Mouse (Mus musculus): ENCODE data around the gene Sap30bp. TPM values are rescaled to one million over a fixed set of nuclear protein-coding genes. Genes with fewer than 3 reads are reported as not detected.

The Sap30bp gene
- total RNA-seq, 2 experiments from 2014 or later = 25.1 to 25.7 TPM

DNA sequence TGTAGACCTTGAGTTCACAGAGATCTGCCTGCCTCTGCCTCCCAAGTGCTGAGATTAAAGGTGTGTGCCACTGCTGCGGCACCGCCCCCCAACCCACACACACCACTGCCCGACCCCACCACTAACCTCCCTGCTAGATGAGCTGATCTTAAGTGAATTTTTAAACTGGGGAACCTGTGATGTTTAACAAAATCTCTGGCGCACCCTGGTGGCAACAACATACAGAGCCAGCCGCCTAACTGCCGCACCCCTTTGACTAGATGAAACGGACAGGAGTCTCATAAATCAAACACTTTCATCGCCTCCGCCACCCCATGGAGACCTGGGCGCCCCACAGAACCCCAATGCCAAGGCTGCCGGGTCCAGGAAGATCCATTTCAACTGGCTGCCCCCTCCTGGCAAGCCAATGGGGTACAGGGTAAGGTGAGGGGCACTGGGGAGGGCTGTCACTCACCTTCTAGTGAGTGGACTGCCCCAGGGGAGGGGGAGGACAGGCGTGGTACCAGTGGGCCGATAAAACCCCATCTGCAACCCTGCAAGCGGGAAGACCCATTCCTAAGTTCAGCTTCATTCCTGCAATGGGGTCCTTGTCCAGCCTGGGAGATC lies 66.6 kb downstream of the Sap30bp start:
- peak in 1 of 2 experiments; percentile 76 for DNase-seq (ENCODE audit: low spot score in 2 of 2)

- no peak for DNase-seq (ENCODE audit: low spot score in 2 of 2)
Observed at GRCm38 (mm10) chr11:116000607-116001006, 67.5 kb downstream of the Sap30bp start.

DNA sequence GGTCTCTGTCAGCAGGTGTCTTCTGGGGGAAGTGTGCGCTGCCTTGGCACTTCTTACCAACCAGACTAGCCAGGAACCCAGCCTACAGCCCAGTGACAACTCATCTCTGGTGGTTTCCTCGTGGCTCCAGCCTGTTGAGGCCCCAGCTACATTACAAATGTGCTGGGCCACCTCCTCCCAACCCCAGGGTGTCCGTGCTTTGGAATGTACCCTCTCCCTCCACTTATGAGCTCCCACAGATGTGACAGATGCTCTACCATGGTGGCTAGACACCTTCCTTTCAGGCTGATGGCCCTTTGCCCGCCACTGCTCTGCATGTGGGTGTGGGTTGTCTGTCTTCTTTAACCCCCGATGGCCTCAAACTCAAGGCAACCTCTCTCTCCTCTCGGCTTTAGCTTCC lies 68.6 kb downstream of the Sap30bp start:
- no peak for DNase-seq (ENCODE audit: low spot score in 2 of 2)

- no peak for DNase-seq (ENCODE audit: low spot score in 2 of 2)
Observed at GRCm38 (mm10) chr11:116002894-116003293, 69.8 kb downstream of the Sap30bp start.

- DNase-seq (ENCODE audit: low spot score in 2 of 2) = no peak
Observed at GRCm38 (mm10) chr11:116004186-116004823, 71.2 kb downstream of the Sap30bp start.

DNA sequence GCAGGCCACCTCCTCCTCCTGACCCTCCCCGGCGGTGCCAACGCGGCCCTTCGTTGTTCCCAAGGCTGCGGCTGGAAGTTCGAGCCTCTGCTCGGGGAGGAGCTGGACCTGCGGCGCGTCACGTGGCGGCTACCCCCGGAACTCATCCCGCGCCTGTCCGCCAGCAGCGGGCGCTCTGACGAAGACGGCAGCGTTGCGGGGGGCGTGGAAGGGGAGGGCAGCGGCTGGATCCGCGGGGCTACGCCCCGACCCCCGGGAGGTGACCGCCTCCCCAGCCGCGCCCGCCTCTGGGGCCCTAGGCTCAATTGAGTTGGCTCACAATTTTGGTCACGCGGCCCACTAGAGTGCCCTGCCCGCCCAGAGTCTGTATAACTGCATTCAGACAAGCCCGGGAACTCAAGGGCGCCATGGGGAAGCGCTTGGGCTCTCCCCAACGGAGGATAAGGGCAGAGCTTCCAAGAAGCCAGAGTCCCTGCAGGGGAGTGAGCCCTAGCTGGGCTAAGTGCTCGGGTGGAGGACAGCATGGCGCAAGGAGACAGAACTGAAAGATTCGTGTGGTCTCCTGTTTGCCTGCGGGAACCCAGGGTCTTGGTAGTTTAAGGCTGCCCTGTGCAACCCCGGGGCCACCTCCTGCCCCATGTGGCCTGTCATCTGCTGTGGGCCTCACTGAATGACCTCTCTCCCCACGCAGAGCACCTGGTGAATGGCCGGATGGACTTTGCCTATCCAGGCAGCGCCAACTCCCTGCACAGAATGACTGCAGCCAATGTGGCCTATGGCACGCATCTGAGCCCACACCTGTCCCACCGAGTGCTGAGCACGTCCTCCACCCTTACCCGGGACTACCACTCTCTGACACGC lies 72.0 kb downstream of the Sap30bp start:
- DNase-seq (ENCODE audit: low spot score in 2 of 2) = peak; percentile 80 to 86

GRCm38 (mm10) chr11:116005701-116006419 lies 72.8 kb downstream of the Sap30bp start:
- DNase-seq (ENCODE audit: low spot score in 2 of 2) = no peak

GRCm38 (mm10) chr11:116007095-116007850 lies 74.2 kb downstream of the Sap30bp start:
- no peak for DNase-seq (ENCODE audit: low spot score in 2 of 2)

DNA sequence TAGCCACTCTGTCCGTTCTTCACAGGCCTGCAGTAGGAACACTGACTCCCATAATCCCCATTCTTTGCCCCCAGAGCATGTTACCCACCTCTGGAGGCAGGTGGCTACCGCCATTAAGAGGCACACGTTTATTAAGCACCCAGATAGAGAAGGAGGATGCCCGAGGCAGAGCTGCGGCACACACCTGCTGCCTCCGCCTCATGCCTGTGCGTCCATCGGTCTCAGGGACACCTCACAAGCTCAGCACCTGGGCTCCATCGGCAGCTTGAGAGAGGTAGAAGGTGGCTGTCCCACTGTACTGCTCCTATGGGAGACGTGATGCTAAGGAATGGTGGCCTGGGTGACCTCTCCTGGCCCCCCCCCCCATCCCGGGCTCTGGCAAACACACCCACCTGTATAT lies 75.3 kb downstream of the Sap30bp start:
- DNase-seq (ENCODE audit: low spot score in 2 of 2) = no peak

- no peak for DNase-seq (ENCODE audit: low spot score in 2 of 2)
Observed at GRCm38 (mm10) chr11:116008832-116009375, 75.8 kb downstream of the Sap30bp start.

DNA sequence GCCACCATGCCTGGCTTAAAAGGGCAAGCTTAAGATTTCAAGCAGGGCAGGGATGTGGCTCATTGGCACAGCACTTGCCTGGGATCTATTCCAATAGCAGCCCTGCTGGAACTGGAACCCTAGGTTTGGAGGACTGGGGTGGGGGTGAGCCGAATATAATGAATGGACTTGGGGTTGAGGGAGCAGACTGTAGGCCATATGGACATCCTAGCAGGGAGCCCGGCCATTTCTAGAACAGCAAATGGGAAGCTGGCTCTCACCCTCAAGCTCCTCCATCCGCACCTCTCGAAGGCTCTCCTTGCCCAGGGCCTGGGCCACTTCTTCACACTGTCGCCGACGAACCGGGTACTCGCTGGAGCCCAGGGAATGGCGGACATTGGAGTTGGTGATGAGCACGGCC lies 76.6 kb downstream of the Sap30bp start:
- no peak for DNase-seq (ENCODE audit: low spot score in 2 of 2)

DNA sequence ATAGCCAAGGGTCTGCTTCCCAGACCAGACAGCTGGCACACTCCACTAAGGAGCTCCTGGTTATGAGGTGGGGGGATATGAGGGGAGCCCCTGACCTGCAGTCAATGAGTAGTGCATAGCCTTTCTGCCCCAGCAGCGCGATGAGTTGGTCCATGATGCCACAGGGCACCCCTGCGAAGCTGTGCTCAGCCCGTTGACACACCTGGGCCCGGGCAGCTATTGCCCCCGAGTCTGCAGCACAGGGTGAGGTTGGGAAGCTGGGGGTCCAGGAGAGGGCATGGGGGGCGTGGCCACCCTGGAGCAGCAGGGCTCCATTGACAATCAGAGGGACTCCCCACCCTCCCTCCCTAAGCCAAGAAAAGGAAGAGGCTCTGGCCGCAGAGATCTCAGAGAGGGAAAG lies 77.1 kb downstream of the Sap30bp start:
- DNase-seq (ENCODE audit: low spot score in 2 of 2) = no peak

GRCm38 (mm10) chr11:116010948-116011347 lies 77.9 kb downstream of the Sap30bp start:
- DNase-seq (ENCODE audit: low spot score in 2 of 2) = no peak

DNA sequence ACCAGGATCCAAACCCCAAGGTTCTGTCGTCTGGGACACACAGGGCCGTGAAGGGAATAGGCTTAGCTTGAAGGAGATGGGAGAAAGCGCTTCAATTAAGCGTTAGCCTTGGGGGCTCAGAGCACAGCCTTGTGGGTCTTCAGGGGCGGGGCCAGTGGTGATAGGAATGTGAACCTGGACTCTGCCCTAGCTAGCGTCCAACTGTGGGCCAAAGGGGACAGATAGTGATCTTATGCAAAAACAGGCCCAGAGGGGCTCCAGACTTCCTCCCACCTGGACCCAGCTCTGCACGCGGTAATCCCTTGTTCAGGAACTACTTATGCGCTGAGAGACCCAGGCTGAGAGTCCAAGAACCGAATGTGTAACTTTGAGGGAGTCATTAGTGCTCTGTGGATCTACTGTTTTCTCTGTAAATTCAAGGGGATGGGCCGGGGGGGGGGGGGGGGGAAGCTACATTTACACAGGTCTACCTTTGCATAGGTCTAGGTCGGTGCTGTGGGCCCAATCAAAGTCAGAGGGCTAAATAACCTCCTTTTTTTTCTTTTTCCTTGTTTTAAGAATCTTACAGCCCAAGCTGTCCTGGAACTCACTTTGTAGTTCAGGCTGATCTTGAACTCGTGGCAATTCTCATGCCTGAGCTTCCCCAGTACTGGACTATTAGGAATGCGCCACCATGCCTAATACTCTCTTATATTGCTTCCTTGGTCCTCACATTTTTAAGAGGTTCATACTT lies 78.6 kb downstream of the Sap30bp start:
- DNase-seq (ENCODE audit: low spot score in 2 of 2) = no peak

- peak; percentile 87 to 92 for DNase-seq (ENCODE audit: low spot score in 2 of 2)
Observed at GRCm38 (mm10) chr11:116012262-116012947, 79.3 kb downstream of the Sap30bp start, which contains the start of gene Galk1. Gene Galk1, minus strand, starts transcription at chr11:116012719.

- DNase-seq (ENCODE audit: low spot score in 2 of 2) = no peak
Observed at GRCm38 (mm10) chr11:116014821-116015220, 81.7 kb downstream of the Sap30bp start.
